Mouse (Mus musculus): ENCODE data around the gene Tob1. TPM values are rescaled to one million over a fixed set of nuclear protein-coding genes. Genes with fewer than 3 reads are reported as not detected.

Tob1 gene
- polyA plus RNA-seq, 1 experiment: 20.0 TPM

DNA sequence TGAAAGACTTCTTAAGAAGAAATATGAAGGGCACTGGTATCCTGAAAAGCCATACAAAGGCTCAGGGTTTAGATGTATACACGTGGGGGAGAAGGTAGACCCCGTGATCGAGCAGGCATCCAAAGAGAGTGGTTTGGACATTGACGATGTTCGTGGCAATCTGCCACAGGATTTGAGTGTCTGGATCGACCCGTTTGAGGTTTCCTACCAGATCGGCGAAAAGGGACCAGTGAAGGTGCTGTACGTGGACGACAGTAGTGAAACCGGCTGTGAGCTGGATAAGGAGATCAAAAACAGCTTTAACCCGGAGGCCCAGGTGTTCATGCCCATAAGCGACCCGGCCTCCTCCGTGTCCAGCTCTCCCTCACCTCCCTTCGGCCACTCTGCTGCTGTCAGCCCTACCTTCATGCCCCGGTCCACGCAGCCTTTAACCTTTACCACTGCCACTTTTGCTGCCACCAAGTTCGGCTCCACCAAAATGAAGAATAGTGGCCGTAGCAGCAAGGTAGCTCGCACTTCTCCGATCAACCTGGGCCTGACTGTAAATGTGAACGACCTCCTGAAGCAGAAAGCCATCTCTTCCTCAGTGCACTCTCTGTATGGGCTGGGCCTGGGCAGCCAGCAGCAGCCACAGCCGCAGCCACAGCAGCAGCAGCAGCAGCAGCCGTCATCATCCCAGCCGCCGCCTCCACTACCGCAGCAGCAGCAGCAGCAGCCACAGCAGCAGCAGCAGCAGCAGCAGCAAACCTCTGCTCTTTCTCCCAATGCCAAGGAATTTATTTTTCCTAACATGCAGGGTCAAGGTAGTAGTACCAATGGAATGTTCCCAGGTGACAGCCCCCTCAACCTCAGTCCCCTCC is 2.7 kb downstream of the Tob1 start:
- Histone ChIP-seq H3K27ac (ENCODE audit: insufficient read depth, low read length) (no peak overlapping the region), H3K4me3 (ENCODE audit: low read depth, low read length) (no peak overlapping the region), H3K9ac (ENCODE audit: low read depth, poor library complexity, severe bottlenecking) (no peak overlapping the region), H3K9me3 (replicated peaks; ENCODE audit: control insufficient read depth, insufficient read depth, low read length, poor library complexity, severe bottlenecking) (no peaks in the 10 kb centered on the region), H3K27me3 (ENCODE audit: control insufficient read depth, insufficient read depth, low read length, poor library complexity, severe bottlenecking) (no peaks in the 10 kb centered on the region), H3K4me1 (ENCODE audit: control insufficient read depth, insufficient read depth, low read length) (no peaks in the 10 kb centered on the region), H3K36me3 (ENCODE audit: control insufficient read depth, insufficient read depth, low read length, poor library complexity, severe bottlenecking) (peaks cover 14% of the 10 kb centered on the region)
- TF ChIP-seq CTCF (IDR thresholded peaks at IDR 0.05; ENCODE audit: low read depth, low read length) (no peak), POLR2A (IDR thresholded peaks at IDR 0.05; ENCODE audit: insufficient read depth, low read length) (no peak), EP300 (IDR thresholded peaks at IDR 0.05; ENCODE audit: insufficient read depth, low read depth, low read length) (no peak)

DNA sequence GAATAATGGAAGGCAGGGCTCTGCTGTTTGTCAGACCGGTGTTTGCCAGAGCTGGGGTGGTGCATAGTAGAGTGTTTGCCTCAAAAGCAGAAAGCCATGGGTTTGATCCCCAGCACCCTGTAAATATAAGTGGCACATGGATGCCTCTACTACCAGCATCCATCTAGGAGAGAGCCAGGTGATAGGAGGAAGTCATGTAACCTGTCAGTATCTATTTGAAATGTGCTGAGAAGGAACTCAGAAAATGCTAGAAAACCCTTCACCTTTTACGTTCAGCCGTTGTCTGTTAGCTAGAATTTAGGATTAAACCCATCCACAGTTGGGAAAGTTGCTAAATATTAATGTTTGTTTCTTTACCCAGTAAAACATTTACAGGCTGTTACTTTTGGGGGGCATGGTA is 4.3 kb downstream of the Tob1 start:
- Histone ChIP-seq H3K9ac (ENCODE audit: low read depth, poor library complexity, severe bottlenecking) (no peak overlapping the region), H3K4me3 (ENCODE audit: low read depth, low read length) (no peak overlapping the region), H3K4me1 (ENCODE audit: control insufficient read depth, insufficient read depth, low read length) (no peaks in the 10 kb centered on the region), H3K27me3 (ENCODE audit: control insufficient read depth, insufficient read depth, low read length, poor library complexity, severe bottlenecking) (no peaks in the 10 kb centered on the region), H3K36me3 (ENCODE audit: control insufficient read depth, insufficient read depth, low read length, poor library complexity, severe bottlenecking) (peaks cover 14% of the 10 kb centered on the region), H3K27ac (ENCODE audit: insufficient read depth, low read length) (no peak overlapping the region), H3K9me3 (replicated peaks; ENCODE audit: control insufficient read depth, insufficient read depth, low read length, poor library complexity, severe bottlenecking) (no peaks in the 10 kb centered on the region)
- TF ChIP-seq EP300 (IDR thresholded peaks at IDR 0.05; ENCODE audit: insufficient read depth, low read depth, low read length) (no peak), POLR2A (IDR thresholded peaks at IDR 0.05; ENCODE audit: insufficient read depth, low read length) (no peak), CTCF (IDR thresholded peaks at IDR 0.05; ENCODE audit: low read depth, low read length) (no peak)

DNA sequence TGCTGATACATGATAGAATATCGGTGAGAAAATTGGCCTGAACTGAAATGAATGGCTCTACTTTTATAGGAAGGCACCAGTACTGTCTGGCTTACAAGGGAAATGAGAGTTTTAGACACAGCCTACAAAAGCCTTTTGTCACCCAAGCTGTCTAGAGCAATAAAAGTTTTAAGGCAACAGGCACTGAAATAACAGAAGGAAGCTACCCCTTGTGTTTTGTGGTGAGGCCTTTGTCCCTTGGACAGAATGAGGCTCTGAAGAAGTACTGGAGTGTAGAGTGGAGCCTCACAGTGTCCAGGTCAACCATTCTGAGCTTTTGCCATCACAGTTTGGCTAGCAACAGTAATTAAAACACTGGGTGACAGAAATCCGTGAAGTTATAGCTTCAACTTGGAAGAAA is 5.0 kb downstream of the Tob1 start:
- Histone ChIP-seq H3K4me3 (ENCODE audit: low read depth, low read length) (no peak overlapping the region), H3K27me3 (ENCODE audit: control insufficient read depth, insufficient read depth, low read length, poor library complexity, severe bottlenecking) (no peaks in the 10 kb centered on the region), H3K9me3 (replicated peaks; ENCODE audit: control insufficient read depth, insufficient read depth, low read length, poor library complexity, severe bottlenecking) (no peaks in the 10 kb centered on the region), H3K27ac (ENCODE audit: insufficient read depth, low read length) (no peak overlapping the region; the same call in 1 of the 2 replicates), H3K4me1 (ENCODE audit: control insufficient read depth, insufficient read depth, low read length) (no peaks in the 10 kb centered on the region), H3K36me3 (ENCODE audit: control insufficient read depth, insufficient read depth, low read length, poor library complexity, severe bottlenecking) (peaks cover 14% of the 10 kb centered on the region), H3K9ac (ENCODE audit: low read depth, poor library complexity, severe bottlenecking) (no peak overlapping the region)
- TF ChIP-seq CTCF (IDR thresholded peaks at IDR 0.05; ENCODE audit: low read depth, low read length): no peak
- no peak for TF ChIP-seq EP300 (IDR thresholded peaks at IDR 0.05; ENCODE audit: insufficient read depth, low read depth, low read length)
- no peak for TF ChIP-seq POLR2A (IDR thresholded peaks at IDR 0.05; ENCODE audit: insufficient read depth, low read length)

DNA sequence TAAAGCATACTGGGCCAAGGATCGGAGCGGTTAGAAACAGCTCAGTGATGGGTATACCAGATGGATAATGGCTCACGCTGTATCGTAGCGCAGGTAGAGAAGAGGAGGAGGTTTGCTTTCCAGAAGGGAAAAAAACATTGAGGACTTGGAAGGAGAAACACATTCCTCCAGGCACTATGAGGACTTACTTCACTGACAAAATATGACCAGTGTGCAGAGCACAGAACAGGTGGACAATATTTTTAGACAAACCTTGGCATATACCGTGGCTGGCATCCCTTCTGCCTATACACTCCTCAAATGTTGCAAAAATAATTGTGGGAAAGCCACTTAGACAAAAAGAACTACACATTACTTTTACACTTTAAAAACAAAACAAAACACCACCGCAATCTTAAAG is 10.0 kb downstream of the Tob1 start:
- no peaks in the 10 kb centered on the region for H3K36me3 ChIP-seq (ENCODE audit: control insufficient read depth, insufficient read depth, low read length, poor library complexity, severe bottlenecking)
- H3K27me3 ChIP-seq (ENCODE audit: control insufficient read depth, insufficient read depth, low read length, poor library complexity, severe bottlenecking): no peaks in the 10 kb centered on the region
- H3K9me3 ChIP-seq (replicated peaks; ENCODE audit: control insufficient read depth, insufficient read depth, low read length, poor library complexity, severe bottlenecking): no peaks in the 10 kb centered on the region
- H3K4me3 ChIP-seq (ENCODE audit: low read depth, low read length): no peak overlapping the region
- H3K9ac ChIP-seq (ENCODE audit: low read depth, poor library complexity, severe bottlenecking): no peak overlapping the region
- no peaks in the 10 kb centered on the region for H3K4me1 ChIP-seq (ENCODE audit: control insufficient read depth, insufficient read depth, low read length)
- H3K27ac ChIP-seq (ENCODE audit: insufficient read depth, low read length): no peak overlapping the region
- TF ChIP-seq CTCF (IDR thresholded peaks at IDR 0.05; ENCODE audit: low read depth, low read length): no peak
- no peak for TF ChIP-seq EP300 (IDR thresholded peaks at IDR 0.05; ENCODE audit: insufficient read depth, low read depth, low read length)
- TF ChIP-seq POLR2A (IDR thresholded peaks at IDR 0.05; ENCODE audit: insufficient read depth, low read length): no peak

DNA sequence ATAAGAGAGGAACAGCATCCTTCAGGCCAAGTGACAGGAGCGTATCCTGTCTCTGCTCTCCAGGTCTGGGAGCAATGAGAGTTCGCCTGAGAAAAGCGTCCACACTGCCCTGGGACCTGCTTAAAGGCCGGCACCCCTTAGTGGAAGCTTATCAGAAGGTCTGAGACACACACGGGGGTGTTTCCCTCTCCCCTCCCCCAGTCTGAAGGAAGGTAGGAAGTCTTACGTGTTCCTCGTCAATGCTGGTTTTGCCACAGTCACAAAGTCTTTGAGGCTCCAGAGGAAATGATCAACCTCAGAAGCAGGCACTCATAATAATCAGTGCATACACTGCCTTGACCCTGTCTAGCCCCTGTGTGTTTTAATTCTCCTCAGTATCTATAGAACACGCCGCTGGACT is 12.3 kb downstream of the Tob1 start:
- H3K27ac ChIP-seq (ENCODE audit: insufficient read depth, low read length): no peak overlapping the region
- TF ChIP-seq CTCF (IDR thresholded peaks at IDR 0.05; ENCODE audit: low read depth, low read length) (no peak), EP300 (IDR thresholded peaks at IDR 0.05; ENCODE audit: insufficient read depth, low read depth, low read length) (no peak), POLR2A (IDR thresholded peaks at IDR 0.05; ENCODE audit: insufficient read depth, low read length) (no peak)
- H3K27me3 ChIP-seq (ENCODE audit: control insufficient read depth, insufficient read depth, low read length, poor library complexity, severe bottlenecking): no peaks in the 10 kb centered on the region
- H3K9me3 ChIP-seq (replicated peaks; ENCODE audit: control insufficient read depth, insufficient read depth, low read length, poor library complexity, severe bottlenecking): no peaks in the 10 kb centered on the region
- no peak overlapping the region for H3K4me3 ChIP-seq (ENCODE audit: low read depth, low read length)
- H3K4me1 ChIP-seq (ENCODE audit: control insufficient read depth, insufficient read depth, low read length): no peaks in the 10 kb centered on the region
- no peaks in the 10 kb centered on the region for H3K36me3 ChIP-seq (ENCODE audit: control insufficient read depth, insufficient read depth, low read length, poor library complexity, severe bottlenecking)
- no peak overlapping the region for H3K9ac ChIP-seq (ENCODE audit: low read depth, poor library complexity, severe bottlenecking)

DNA sequence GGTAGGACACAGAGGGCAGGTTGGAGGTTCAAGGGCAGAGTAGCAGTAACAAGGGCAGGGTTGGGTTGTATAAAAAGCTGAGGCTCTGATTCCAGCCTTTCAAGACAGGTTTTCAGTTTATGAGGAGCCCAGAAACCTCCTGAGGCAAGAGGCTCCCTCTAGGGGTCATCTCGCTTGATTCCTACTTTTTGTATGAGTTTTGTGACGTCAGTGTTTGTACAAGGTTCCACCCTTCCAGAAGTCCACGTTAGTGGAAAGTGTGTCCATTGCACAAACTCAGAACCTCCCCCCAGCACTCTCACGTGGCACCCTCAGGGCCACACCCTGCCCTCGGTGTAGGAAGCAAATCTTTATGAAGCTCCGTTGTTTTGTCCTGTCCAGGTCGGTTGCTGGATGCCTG is 14.7 kb downstream of the Tob1 start:
- no peaks in the 10 kb centered on the region for H3K4me1 ChIP-seq (ENCODE audit: control insufficient read depth, insufficient read depth, low read length)
- no peak overlapping the region for H3K4me3 ChIP-seq (ENCODE audit: low read depth, low read length)
- H3K27ac ChIP-seq (ENCODE audit: insufficient read depth, low read length): no peak overlapping the region
- H3K36me3 ChIP-seq (ENCODE audit: control insufficient read depth, insufficient read depth, low read length, poor library complexity, severe bottlenecking): no peaks in the 10 kb centered on the region
- no peak overlapping the region for H3K9ac ChIP-seq (ENCODE audit: low read depth, poor library complexity, severe bottlenecking)
- H3K9me3 ChIP-seq (replicated peaks; ENCODE audit: control insufficient read depth, insufficient read depth, low read length, poor library complexity, severe bottlenecking): no peaks in the 10 kb centered on the region
- TF ChIP-seq POLR2A (IDR thresholded peaks at IDR 0.05; ENCODE audit: insufficient read depth, low read length) (no peak), CTCF (IDR thresholded peaks at IDR 0.05; ENCODE audit: low read depth, low read length) (no peak), EP300 (IDR thresholded peaks at IDR 0.05; ENCODE audit: insufficient read depth, low read depth, low read length) (no peak)
- H3K27me3 ChIP-seq (ENCODE audit: control insufficient read depth, insufficient read depth, low read length, poor library complexity, severe bottlenecking): no peaks in the 10 kb centered on the region

Data from ES-Bruce4 (cell line).